Mouse (Mus musculus) right cerebral cortex, postnatal 14 days (tissue): ENCODE measurements around the gene Defb10.
"Not testable (repeated sequence)": the region's sequence is repeated elsewhere in the genome, so short reads cannot be mapped to it uniquely, and the experiment has no call there.

Experiments
- DNase-seq: peaks from one replicate; pipeline ENCODE4 v3.0.0; 2022

Defb10 gene

DNA sequence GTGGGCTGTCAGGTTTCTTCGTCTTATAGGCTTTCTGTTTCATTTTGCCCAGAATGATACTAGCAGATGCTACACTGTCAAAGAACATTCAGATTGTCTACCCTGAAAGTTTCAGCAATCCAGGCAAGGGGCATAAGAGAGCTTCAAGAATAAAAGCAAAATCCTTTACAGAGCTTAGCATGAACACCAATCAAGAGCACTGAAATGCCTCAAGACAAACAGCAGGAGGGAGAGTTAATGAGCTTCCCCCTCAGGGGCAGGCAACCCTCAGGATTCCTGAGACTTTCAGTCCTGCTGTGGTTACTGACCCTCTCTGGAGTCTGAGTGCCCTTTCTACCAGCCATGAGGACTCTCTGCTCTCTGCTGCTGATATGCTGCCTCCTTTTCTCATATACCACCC lies at the start of gene Defb10:
Gene Defb10, plus strand, starts transcription at position 316 of the 400 bp plus-strand sequence.
- DNase-seq: not testable (repeated sequence)

DNA sequence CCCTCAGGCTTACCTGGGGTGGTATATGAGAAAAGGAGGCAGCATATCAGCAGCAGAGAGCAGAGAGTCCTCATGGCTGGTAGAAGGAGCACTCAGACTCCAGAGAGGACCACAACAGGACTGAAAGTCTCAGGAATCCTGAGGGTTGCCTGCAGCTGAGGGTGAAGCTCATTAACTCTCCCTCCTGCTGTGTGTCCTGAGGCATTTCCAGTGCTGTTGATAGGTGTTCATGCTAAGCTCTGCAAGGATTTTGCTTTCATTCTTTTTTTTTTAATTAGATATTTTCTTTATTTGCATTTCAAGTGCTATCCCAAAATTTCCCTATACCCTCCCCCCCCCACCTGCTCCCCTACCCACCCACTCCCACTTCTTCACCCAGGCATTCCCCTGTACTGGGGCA lies 26.6 kb downstream of the Defb10 start, which contains the start of gene Defb9:
Gene Defb9, minus strand, starts transcription at position 101 of the 400 bp plus-strand sequence.
- DNase-seq: not testable (repeated sequence)

DNA sequence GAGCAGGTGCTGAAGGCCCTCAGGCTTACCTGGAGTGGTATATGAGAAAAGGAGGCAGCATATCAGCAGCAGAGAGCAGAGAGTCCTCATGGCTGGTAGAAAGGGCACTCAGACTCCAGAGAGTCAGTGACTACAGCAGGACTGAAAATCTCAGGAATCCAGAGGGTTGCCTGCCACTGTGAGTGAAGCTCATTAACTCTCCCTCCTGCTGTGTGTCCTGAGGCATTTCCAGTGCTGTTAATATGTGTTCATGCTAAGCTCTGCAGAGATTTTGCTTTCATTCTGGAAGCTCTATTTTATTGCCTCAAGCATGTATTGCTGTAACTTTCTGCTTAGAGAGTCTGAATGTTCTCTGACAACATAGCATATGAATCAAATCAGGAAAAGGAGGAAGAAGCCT lies 47.6 kb downstream of the Defb10 start, which contains the start of gene Defb11:
Gene Defb11, minus strand, starts transcription at position 123 of the 400 bp plus-strand sequence.
- DNase-seq: not testable (repeated sequence)
